Mouse (Mus musculus) urinary bladder, adult 18-20 months (tissue): ENCODE data around the gene Pde6h.
"Not testable (repeated sequence)": the region's sequence is repeated elsewhere in the genome, so short reads cannot be mapped to it uniquely, and the experiment has no call there.

ENCODE experiments used
- DNase-seq, 2 experiments: peaks; one replicate each; pipeline ENCODE4 v3.0.0; 2022; ENCODE audit warnings: low spot score in 2 of 2, mixed read lengths in 2 of 2

Pde6h gene

DNA sequence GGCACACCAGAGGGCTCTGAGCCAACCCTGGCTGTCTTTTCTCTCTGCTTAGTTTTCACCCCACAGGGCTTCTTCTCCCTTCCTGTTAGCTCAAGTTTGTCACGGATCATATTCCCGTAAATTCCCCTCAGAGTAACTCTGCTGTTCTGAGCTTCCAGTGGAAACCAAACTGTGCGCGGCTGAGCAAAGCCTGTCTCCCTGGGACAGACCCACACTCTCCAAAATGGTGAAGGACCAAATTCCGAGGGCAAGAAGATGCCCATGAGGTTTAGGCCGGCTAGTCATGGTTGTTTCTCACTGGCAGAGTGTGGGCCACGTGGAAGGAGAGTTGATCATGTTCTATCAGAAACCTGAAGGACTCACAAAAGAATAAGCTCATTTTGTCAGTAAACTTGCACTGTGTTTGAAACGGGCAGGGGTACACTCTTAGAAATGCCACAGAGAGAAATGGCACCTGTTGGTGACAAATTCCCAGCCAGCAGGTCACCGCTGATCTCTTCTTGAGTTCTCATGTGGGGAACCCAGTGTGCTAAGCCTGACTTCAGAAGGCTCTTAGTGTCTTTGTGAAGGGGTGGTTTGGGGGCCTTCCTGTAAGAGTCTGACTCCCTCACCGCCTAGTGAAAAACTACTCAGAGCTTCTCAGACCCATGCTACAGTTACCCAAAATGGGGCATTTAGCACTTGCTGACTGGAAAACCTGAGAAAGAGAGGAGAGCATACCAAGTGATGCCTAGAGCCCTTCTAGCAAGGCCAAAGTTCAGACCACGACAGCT is 16.7 kb downstream of the Pde6h start:
- DNase-seq: no peak

DNA sequence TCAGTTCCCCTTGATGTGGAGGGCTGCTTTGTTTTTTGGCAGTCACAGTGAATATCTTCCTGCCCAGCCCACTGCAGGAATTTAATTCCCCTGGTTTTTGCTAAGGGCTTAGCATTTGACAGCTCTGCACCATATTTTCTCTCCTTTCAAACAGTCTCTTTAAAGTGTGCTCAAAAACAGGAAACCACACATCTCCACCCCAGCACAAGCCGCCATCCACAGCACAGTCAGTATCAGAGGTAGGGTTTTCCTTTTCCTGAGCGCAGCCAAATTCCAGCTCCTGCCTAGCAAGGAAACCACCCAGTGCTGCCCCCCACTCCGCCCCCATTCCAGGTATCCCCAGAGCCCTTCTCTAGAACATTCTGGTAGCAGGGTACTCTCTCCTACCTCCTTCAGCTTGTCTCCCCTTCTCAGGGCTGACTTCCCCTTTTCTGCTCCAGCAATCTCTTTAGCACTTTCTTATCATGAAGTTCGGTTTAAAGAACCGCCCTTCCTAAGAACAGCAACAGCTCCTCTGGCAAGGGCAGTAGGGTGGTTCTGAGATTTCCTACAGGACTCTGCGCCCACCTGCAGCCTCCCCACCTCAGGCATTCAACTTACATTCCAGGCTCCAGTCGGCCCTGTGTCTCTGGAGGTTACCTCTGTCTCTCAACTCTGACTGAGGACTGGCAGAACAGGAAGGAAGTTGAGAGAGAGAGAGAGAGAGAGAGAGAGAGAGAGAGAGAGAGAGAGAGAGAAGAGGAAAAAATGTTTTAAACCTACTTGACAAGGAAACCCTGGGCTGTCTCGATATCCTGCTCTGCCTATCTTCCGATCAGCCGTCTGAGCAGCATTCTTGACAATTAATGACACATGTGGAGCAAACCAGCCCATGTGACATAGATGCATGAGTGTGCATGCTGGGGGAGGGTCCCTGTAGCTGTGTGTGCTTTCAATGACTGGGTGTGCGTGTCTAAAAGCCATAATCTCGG is 17.7 kb downstream of the Pde6h start, which contains the start of gene Arhgdib:
Gene Arhgdib, minus strand, starts transcription at position 849 of the 971 bp plus-strand sequence.
- DNase-seq: peak in 1 of 2 experiments; percentile 29

DNA sequence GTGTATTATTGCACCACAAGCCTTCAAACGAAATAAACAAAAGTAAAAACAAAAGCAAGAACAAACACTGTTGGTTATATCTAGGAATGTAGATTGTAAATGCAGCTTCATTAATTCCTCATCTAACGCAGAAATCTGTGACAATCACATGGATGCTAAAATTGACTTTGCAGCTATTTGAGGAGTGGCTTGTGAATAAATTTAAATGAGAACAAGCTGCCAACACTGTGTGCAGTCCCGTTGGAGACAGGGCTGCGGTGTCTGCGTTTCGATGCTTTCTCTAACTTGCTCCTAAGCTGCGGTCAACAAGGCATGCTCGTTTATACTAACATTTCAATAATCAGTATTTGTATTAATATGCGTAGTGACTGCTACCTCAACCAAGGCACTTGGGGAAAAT is 18.6 kb downstream of the Pde6h start:
- no peak for DNase-seq

DNA sequence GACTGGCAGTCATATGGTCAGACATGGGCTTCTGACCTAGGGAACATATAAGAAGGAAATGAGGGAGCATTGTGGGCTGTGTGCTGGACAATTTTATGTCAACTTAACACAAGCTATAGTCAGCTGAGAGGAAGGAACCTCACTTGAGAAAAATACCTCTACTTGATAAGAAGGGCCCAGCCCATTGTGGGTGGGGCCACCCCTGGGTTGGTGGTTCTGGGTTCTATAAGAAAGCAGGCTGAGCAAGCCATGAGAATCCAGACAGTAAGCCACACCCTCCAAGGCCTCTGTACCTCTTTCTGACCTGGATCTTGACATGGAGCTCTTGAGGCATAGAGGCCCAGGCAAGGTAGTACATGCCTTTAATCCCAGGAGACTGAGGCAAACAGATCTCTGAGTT is 19.8 kb downstream of the Pde6h start:
- DNase-seq: no peak

DNA sequence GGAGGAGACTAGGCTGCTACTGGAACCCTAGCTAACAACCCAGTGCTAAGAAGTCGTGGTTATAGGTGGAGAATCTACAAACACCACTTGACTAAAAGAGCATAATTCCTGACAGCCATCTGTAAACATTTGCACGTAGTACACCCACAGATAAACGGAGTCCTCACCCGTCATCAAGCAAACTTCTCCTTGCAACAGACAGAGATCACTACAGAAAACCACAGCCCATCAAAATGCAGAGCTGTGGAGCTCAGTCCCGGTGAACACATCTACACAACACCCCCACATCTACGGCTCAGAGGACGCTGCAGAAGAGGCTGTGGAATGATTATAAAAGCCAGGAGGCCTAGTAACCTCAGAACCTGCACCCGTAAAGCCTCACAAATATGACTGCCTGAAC is 20.9 kb downstream of the Pde6h start:
- DNase-seq: no peak

DNA sequence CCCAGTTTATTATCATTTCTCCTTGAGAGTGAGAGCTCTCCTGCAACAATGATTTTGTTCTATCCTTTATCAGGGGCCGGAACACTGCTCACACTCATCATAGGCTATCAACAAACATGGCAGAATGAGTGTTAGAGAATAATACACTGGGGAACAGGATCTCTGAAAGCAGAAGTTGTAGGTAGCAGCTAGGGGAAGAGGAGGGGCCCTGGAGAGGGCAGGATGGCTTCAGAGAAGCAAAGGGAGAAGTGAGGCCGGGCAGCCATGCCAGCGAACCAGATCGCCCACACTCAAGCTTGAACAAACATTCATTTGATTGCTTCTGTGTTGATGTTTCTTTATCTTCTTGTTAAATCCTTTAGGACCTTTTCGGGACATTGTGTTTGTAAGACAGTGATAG is 22.6 kb downstream of the Pde6h start:
- DNase-seq: no peak

DNA sequence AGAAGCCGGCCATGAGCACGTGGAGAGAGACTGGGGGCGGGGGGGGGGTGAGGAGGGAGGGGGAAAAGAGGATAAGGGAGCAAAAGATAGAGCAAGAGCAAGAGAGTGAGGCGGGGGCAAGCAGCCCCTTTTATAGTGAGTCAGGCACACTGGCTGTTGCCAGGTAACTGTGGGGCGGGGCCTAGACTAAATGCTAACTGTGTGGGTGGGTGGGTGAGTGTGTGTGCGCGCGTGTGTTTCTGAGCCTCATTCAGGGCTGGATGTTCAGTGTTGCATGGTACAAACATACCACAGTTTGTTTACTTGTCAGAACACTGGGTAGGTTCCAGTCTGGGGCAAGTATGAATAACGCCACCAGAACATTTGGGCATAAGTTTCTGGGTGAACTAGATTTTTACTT is 23.3 kb downstream of the Pde6h start:
- DNase-seq: no peak

DNA sequence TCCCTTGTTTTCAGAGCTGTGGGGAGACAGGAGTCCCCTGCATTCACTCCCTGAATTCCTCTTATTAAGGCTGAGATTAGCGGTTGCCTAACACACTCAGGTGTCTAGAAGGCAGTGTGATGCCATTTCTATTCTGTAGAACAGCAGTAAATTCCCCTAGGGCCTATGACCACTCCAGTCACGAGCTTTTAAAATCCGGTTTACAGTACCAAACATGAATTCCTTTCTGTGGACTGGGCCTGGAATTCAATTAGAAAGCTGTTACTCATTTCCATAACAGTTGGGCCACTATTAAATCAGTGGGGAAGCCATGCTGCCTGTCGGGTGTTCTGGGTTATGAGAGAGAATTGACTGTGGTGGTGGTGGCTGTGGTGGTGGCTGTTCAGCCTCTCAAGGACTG is 24.1 kb downstream of the Pde6h start:
- DNase-seq: no peak

DNA sequence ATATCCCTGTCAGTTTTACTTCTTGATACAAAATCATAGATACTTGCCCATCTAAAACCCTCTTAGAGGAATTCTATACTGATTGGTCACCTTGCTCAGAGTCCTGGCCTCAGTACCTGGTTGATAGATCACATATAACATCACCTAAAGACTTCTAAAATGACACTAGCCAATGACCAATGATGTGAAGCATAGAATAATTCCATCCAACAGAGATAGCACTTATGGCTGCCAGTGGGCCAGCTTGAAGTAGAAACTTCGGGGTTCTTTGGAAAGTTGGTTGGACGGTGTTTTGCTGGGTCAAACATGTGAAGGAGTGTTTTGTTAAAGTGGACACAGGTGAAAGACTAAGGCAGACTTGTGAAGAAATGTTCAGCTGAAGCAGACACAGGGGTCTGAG is 26.5 kb downstream of the Pde6h start:
- no peak for DNase-seq

DNA sequence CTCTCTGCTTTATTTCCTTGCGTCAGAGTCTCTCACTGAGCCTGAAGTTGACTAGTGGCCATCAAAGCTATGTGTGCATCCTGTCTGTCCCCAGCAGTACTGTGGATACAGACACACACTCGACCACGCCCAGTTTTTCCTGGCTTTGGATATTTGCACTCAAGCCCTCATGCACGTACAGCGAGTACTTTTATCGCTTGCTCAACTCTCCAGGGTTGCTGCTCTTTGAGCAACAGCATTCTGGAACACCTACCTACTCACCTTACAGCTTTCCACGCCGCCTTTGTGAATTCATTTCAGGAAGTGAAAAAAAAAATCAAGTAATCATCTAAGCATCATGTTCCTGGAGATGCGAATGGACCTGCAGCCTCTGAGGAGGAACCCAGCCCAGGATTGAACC is 29.3 kb downstream of the Pde6h start:
- DNase-seq: no peak

DNA sequence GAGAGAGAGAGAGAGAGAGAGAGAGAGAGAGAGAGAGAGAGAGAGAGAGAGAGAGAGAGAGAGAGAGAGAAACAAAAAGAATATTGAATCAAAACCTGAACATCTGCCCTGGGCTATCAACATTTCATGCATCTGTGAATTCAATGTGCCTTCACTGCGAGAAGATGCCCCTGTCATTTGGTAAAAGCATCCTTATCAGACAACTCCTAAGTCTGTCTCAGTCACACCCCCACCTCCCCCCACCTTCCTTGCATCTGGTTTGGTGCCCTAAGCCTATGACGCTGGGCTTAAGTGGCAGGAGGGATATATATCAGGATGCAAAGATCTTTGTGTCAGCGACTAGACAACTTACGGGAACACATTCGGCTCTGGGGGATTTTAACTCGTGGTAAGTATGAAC is 30.6 kb downstream of the Pde6h start:
- DNase-seq: no peak

DNA sequence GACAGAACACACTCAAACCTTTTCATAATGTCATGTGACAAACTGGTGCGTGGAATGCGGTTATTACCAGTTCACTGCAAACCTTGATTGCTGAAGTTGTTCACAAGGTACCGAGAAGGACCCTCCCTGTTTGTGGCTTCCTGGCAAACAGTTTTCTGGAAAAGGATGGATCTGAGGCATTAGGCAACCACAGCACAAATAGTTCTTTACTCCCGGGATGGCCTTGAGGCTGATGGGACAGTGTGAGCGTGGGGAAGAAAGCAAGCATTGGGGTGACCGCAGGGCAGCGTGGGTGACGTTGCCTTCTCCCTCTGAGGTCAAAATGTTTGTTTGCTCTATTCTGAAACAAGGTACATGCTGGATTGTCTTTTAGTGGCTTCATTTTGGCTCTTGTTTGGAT is 31.1 kb downstream of the Pde6h start:
- no peak for DNase-seq

DNA sequence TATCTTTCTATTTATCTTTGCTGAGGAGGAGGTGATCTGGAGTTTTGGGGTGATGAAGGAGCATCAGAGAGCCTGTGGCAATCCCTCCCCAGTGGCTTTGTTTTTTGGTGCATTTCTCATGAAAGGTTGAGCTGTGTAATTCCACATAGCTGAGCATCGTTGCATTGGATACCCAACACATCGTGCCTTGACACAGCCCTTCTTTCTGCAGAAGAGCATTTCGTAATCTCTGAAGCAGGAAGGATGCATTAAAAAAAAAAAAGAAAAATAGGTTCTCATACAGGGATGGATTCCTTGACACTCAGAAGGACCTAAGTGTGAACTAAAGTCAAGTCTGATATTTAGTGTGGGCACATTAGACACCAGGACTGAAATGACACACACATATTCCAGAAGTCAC is 31.6 kb downstream of the Pde6h start:
- DNase-seq: no peak

DNA sequence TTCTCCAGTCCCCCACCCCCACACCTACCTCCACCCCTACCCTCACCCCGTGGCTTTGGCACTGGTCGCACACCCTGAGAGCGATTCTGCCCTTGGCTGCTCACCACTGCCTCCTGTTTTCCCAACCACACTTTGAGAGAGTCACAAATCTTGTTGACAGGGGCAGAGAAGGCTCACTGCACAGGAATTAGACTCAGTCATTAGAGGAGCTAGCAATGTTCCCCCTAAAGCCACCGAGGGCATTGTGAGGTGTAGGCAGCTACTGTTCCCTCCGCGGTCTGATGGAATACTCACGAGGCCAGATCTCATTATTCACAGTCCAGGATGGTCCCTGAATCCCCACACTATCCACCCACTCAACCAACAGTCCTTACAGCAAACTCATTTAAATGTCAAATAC is 33.4 kb downstream of the Pde6h start:
- no peak for DNase-seq

DNA sequence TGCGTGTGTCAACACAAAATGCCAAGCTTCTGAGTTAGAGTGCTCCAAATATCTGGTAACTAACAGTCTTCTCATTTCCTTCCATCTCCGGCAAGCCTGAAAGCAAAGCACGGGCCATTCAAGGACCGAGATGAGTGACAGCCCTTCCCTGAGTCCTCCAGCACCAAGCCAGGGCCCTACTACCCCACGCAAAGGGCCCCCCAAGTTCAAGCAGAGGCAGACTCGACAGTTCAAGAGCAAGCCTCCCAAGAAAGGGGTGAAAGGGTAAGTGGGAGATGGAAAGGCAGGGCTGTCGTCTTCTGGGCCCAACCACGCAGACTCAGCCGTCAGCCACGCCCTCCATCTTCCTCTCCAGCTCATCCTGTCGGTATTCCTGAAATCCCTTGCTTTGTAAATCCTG is 35.5 kb downstream of the Pde6h start:
- no peak for DNase-seq

DNA sequence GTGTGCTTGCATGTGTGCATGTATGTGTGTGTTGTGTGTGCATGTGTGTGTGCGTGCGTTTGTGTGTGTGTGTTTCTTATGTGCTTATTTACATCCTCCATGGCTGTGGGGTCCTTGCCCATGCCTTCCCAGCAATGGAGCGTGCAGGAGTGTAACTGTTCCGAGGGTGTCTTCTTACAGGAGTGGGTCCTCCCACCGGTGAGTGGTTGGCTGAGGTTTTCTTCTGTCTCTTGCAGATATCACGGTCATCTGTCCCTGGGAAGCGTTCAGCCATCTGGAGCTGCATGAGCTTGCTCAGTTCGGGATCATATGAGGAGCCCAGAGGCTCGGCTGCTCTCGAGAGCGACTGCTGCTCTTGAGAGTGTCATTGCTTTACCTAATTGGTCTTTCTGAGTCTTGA is 39.3 kb downstream of the Pde6h start:
- no peak for DNase-seq

DNA sequence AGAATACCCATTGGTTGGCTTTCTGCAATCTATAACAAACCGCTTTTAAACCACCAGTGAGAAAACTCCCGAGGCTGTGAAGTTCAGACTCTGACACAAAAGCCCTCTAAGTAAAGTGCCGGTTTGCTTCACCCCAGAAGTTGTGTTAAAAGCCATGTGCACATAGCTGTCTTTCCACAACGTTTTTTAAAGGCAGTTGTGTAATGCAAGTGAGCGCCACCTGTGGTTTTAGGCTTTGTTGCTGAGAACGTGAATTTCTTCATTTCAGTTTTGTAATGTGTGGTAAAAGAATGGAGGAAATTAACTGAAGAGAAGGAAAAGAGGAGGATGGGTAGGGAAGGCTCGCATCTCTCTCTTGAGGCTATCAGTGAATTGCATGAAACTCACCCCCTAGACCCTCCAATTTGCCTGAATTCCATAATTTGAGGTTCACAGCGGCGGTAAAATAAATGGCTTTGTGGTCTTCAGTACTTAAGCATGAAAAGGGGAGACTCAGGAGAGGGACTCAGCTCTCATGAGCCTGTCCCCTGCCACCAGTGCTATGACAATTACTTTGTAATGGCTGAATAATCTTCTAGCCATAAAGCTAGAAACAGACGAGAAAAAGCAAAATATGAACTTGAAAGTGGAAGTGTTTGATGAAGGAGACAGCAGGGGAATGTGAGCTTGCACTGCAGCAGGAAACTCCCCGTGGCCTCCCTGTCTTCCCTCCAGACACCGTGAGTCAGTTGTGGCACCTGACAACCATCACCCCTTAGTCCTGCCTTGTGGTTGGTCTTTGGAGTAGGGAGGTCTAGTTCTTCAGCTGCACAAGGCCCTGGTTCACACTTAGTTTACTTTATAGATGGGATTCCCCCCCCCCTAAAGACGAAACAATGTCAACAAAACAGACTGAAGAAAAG is 41.2 kb downstream of the Pde6h start:
- DNase-seq: no peak

DNA sequence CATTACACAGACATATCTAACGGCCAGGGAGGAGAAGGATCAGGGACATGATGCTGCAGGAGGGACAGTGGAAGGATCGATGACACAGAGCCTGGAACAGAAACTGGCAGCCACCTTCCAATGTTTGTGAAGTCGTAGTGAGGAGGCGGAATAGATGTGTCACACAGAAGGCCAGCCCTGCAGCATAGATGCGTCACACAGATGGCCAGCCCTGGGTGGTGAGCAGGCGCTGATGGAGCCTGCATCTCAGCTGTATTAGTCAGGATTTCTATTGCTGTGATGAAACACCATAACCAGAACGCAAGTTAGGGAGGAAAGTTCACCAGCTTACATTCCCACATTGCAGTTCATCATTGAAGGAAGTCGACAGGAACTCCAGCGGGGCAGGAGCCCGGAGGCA is 42.3 kb downstream of the Pde6h start:
- no peak for DNase-seq

DNA sequence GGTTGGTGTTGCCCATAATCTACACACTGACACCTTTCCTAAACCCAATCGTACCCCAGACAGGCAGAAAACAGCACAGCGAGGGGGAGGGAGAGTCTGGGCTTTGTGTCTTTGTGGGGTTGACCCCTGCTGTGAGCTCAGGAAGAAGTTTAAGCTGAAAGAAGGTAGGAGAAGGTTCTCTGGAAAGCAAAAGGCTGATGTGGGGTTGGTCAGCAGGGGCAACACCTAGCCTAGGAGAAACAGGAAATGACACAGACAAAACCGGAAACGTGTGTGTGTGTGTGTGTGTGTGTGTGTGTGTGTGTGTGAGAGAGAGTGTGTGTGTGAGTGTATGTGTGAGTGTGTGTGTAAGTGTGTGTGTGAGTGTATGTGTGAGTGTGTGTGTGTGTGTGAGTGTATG is 43.8 kb downstream of the Pde6h start:
- no peak for DNase-seq

DNA sequence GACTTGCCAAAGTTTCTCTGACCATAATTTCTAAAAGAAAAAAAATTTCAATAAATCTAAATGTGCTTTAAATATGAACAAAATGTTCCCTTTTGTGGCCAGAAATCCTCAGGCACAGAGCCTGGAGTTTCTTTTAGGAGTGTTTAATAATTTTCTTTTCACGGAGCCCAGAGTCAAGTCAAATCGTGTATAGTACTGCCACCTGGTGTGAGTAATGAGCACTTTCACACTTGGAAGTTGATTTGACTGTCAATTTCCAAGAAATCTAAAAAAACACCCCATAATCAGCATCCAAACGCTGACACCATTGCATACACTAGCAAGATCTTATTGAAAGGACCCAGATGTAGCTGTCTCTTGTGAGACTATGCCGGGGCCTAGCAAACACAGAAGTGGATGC is 45.2 kb downstream of the Pde6h start:
- DNase-seq: not testable (repeated sequence)

DNA sequence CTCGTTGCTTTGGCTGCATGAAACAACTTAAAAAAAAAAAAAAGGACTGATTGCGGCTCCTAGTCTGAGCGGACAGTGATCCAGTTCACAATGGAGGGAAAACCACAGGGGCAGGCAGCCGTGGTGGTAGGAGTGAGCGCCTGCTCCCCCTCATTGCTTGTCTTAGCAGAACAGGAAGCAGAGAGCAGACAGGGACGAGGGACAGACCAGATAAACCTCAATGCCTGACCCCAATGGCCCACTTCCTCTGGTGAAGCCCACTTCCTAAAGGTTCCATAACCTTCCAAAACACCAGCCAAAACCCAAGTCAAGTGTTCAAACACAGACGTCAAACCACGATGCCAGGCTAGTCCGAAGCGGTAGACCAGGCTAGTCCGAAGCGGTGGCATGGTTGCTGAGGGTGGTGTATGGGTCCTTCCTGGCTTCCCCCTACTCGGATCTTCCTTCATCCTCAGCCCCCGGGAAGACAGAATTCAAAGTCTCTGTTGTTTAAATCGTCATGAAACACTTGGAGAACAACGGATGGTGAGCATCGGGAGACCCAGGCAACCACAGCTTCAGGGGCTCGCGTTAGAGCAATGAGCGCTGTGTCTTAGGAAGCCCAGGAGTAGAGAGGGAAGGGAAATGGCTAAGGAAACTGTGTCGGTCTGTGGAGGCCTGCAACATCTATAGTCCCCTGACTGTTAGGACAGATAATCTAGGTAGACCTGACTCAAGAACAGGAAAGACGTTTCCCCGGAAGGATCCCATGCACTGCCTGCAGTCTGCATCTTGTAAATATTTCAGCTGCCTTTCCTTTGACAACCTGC is 55.8 kb downstream of the Pde6h start:
- no peak for DNase-seq
